Mouse (Mus musculus) intestine, embryonic 16.5 days (tissue): ENCODE measurements at regions not wholly inside any gene's neighbourhood (a gene's known extent, or its start where the extent isn't known, plus 50 kb on each side); places are given as distances from the start of the nearest gene placed in this dataset.

ENCODE experiments used
- ATAC-seq: fragments of 200-750 bp; cut with Nextera tagmentation; 2 replicates; pipeline ENCODE4 v1.8.0; 2017; ENCODE audit warnings: moderate TSS enrichment, moderate library complexity
- H3K27ac ChIP-seq: fragments of 300-500 bp; sonication (generic); 2 replicates; pipeline ENCODE4 v1.5.1; 2014; ENCODE audit warnings: mild to moderate bottlenecking, low read length
- H3K27me3 ChIP-seq: fragments of 300-500 bp; sonication (generic); replicated peaks from 2 replicates; pipeline ENCODE4 v1.6.1; 2014; ENCODE audit warnings: low read length, control low read depth, mixed read lengths; ENCODE audit not compliant: control insufficient read depth, insufficient read depth
- H3K36me3 ChIP-seq: fragments of 300-500 bp; sonication (generic); 2 replicates; pipeline ENCODE4 v1.6.1; 2014; ENCODE audit warnings: low read length, control low read depth; ENCODE audit not compliant: control insufficient read depth, insufficient read depth
- H3K4me1 ChIP-seq: fragments of 300-500 bp; sonication (generic); 2 replicates; pipeline ENCODE4 v1.6.1; 2014; ENCODE audit warnings: low read length, control low read depth, mixed read lengths; ENCODE audit not compliant: control insufficient read depth, insufficient read depth
- H3K4me2 ChIP-seq: fragments of 300-500 bp; sonication (generic); 2 replicates; pipeline ENCODE4 v1.6.1; 2014; ENCODE audit warnings: low read depth, low read length, control low read depth
- H3K4me3 ChIP-seq: fragments of 300-500 bp; sonication (generic); 2 replicates; pipeline ENCODE4 v1.5.1; 2014; ENCODE audit warnings: mild to moderate bottlenecking, low read length
- H3K9ac ChIP-seq: fragments of 300-500 bp; sonication (generic); 2 replicates; pipeline ENCODE4 v1.6.1; 2014; ENCODE audit warnings: low read depth, low read length
- H3K9me3 ChIP-seq: fragments of 300-500 bp; sonication (generic); 2 replicates; pipeline ENCODE4 v1.6.1; 2016; ENCODE audit warnings: low read length, control low read depth; ENCODE audit not compliant: control insufficient read depth
- WGBS: fragments of 180-500 bp; shearing (Covaris S2); extraction: QIAGEN DNeasy Blood & Tissue Kit; methylation state at CpG from one replicate; pipeline ENCODE4 v1.1.7; 2014; 5-methylcytosine and 5-hydroxymethylcytosine counted together

- WGBS: 60% methylated on average over 8 of the region's 8 CpGs
- Histone ChIP-seq H3K4me3 (no peak overlapping the region), H3K9me3 (no peaks in the 10 kb centered on the region)
Observed at GRCm38 (mm10) chr10:86555843-86556242, 57.1 kb upstream of the Syn3 start.

More at GRCm38 (mm10) chr10:86555843-86556242, 57.1 kb upstream of the Syn3 start:
- no peak overlapping the region for H3K4me2 ChIP-seq
- H3K27ac ChIP-seq: no peak overlapping the region
- no peaks in the 10 kb centered on the region for H3K4me1 ChIP-seq
- H3K9ac ChIP-seq: no peak overlapping the region
- no peak for ATAC-seq
- H3K27me3 ChIP-seq: no peaks in the 10 kb centered on the region
- H3K36me3 ChIP-seq: no peaks in the 10 kb centered on the region
